Mouse (Mus musculus): ENCODE measurements around the gene Ccm2. TPM values are rescaled to one million over a fixed set of nuclear protein-coding genes. Genes with fewer than 3 reads are reported as not detected.

Gene Ccm2
- polyA plus RNA-seq (2012; rRNA removed) = 27.3 and 32.9 TPM in 2 replicates

GRCm38 (mm10) chr11:6546205-6547013 lies at the start of gene Ccm2:
Gene Ccm2, plus strand, starts transcription at chr11:6546887.

GRCm38 (mm10) chr11:6520507-6521173 lies 26.0 kb upstream of the Ccm2 start, which contains the start of gene Myo1g:
Gene Myo1g, minus strand, starts transcription at chr11:6520965.

GRCm38 (mm10) chr11:6605491-6606399 lies 59.1 kb downstream of the Ccm2 start, which contains the start of gene Nacad:
Gene Nacad, minus strand, starts transcription at chr11:6606053.

GRCm38 (mm10) chr11:6625478-6626387 lies 79.0 kb downstream of the Ccm2 start, which contains the start of gene Tbrg4:
Gene Tbrg4, minus strand, starts transcription at chr11:6626067.

GRCm38 (mm10) chr11:6638537-6638936 lies 91.8 kb downstream of the Ccm2 start, which contains the start of gene Wap:
Gene Wap, minus strand, starts transcription at chr11:6638637.

Other genes starting within 250 kb of the Ccm2 start
- 5.4 and 7.5 TPM in 2 replicates for gene Zmiz2, start 157.8 kb upstream of the Ccm2 start, polyA plus RNA-seq (2012; rRNA removed)
- gene Ppia, start 131.4 kb upstream of the Ccm2 start, polyA plus RNA-seq (2012; rRNA removed) = 1,822 and 2,000 TPM in 2 replicates
- 44.4 TPM in 2 replicates for gene H2afv, start 102.4 kb upstream of the Ccm2 start, polyA plus RNA-seq (2012; rRNA removed)
- gene Purb, start 71.0 kb upstream of the Ccm2 start, polyA plus RNA-seq (2012; rRNA removed) = 6.2 and 7.7 TPM in 2 replicates
- 4.9 and 7.1 TPM in 2 replicates for gene Myo1g, start 25.9 kb upstream of the Ccm2 start, polyA plus RNA-seq (2012; rRNA removed)
- 4.1 and 7.8 TPM in 2 replicates for gene Nacad, start 59.2 kb downstream of the Ccm2 start, polyA plus RNA-seq (2012; rRNA removed)
- gene Tbrg4, start 79.2 kb downstream of the Ccm2 start, polyA plus RNA-seq (2012; rRNA removed) = 48.1 and 54.8 TPM in 2 replicates
- not detected in 2 replicates for gene Wap, start 91.8 kb downstream of the Ccm2 start, polyA plus RNA-seq (2012; rRNA removed)
- gene Ramp3, start 111.6 kb downstream of the Ccm2 start, polyA plus RNA-seq (2012; rRNA removed) = 0.05 and 0.16 TPM in 2 replicates

Data from liver, embryonic 14 days (tissue).